Mouse (Mus musculus): ENCODE measurements around the gene Gm28897.
"Not testable (repeated sequence)": the region's sequence is repeated elsewhere in the genome, so short reads cannot be mapped to it uniquely, and the experiment has no call there.

The Gm28897 gene

GRCm38 (mm10) chrY:80926695-80927094, at the start of gene Gm28897:
Gm28897 (plus strand) TSS chrY:80926995.
- DNase-seq (ENCODE audit: low read depth, low spot score) = not testable (repeated sequence)
